Mouse (Mus musculus) limb, embryonic 15.5 days (tissue): ENCODE results near the gene Vmn2r116. TPM values are rescaled to one million over a fixed set of nuclear protein-coding genes. Genes with fewer than 3 reads are reported as not detected.
"Not testable (repeated sequence)": the region's sequence is repeated elsewhere in the genome, so short reads cannot be mapped to it uniquely, and the experiment has no call there.

Experiments used
- ATAC-seq: fragments of 200-750 bp; cut with Nextera tagmentation; 2 replicates; pipeline ENCODE4 v1.8.0; 2017; ENCODE audit warnings: low read depth, moderate TSS enrichment; ENCODE audit not compliant: insufficient number of reproducible peaks, low FRiP score, low TSS enrichment
- H3K27ac ChIP-seq: fragments of 300-500 bp; sonication (generic); 2 replicates; pipeline ENCODE4 v1.5.1; 2015; ENCODE audit warnings: moderate library complexity, mild to moderate bottlenecking, inconsistent platforms
- H3K27me3 ChIP-seq: fragments of 300-500 bp; sonication (generic); 2 replicates; pipeline ENCODE4 v1.6.1; 2015; ENCODE audit warnings: inconsistent platforms
- H3K36me3 ChIP-seq: fragments of 300-500 bp; sonication (generic); 2 replicates; pipeline ENCODE4 v1.6.1; 2015; ENCODE audit warnings: inconsistent platforms
- H3K4me1 ChIP-seq: fragments of 300-500 bp; sonication (generic); 2 replicates; pipeline ENCODE4 v1.6.1; 2015; ENCODE audit warnings: inconsistent platforms
- H3K4me2 ChIP-seq: fragments of 300-500 bp; sonication (generic); 2 replicates; pipeline ENCODE4 v1.6.1; 2015; ENCODE audit warnings: mild to moderate bottlenecking, inconsistent platforms
- H3K4me3 ChIP-seq: fragments of 300-500 bp; sonication (generic); 2 replicates; pipeline ENCODE4 v1.5.1; 2015; ENCODE audit warnings: mild to moderate bottlenecking, inconsistent platforms
- H3K9ac ChIP-seq: fragments of 300-500 bp; sonication (generic); 2 replicates; pipeline ENCODE4 v1.6.1; 2015; ENCODE audit warnings: inconsistent platforms
- H3K9me3 ChIP-seq: fragments of 300-500 bp; sonication (generic); 2 replicates; pipeline ENCODE4 v1.6.1; 2016; ENCODE audit warnings: inconsistent platforms
- WGBS: fragments of 180-500 bp; shearing (Covaris S2); methylation state at CpG from one replicate; pipeline ENCODE4 v1.1.7; 2015; 5-methylcytosine and 5-hydroxymethylcytosine counted together
- polyA plus RNA-seq: library from polyadenylated mRNA; unstranded; fragments of >200 nt; fragmentation: Nextera tagmentation; extraction: Ambion mirVana; gene quantifications from 2 replicates; pipeline ENCODE4 v1.2.1, GENCODE M21; 2015

Gene Vmn2r116
- not detected in 2 replicates for polyA plus RNA-seq

GRCm38 (mm10) chr17:23384304-23384703 lies at the start of gene Vmn2r116:
Gene Vmn2r116, plus strand, starts transcription at chr17:23384604.
- not testable (repeated sequence) for H3K27ac ChIP-seq, H3K27me3 ChIP-seq, H3K9ac ChIP-seq, H3K4me3 ChIP-seq, H3K9me3 ChIP-seq, H3K4me2 ChIP-seq, H3K36me3 ChIP-seq, H3K4me1 ChIP-seq, ATAC-seq

GRCm38 (mm10) chr17:23343441-23343840 lies 41.0 kb upstream of the Vmn2r116 start, which contains the start of gene Vmn2r115:
Gene Vmn2r115, plus strand, starts transcription at chr17:23343741.
- H3K4me1 ChIP-seq, H3K9me3 ChIP-seq, H3K36me3 ChIP-seq, H3K4me2 ChIP-seq, H3K9ac ChIP-seq, H3K4me3 ChIP-seq, ATAC-seq, H3K27ac ChIP-seq, H3K27me3 ChIP-seq: not testable (repeated sequence)
- WGBS: 43% methylated on average over 2 of the region's 2 CpGs

- Histone ChIP-seq H3K27me3 (no peaks in the 10 kb centered on the region), H3K4me1 (no peaks in the 10 kb centered on the region), H3K36me3 (no peaks in the 10 kb centered on the region), H3K9me3 (no peaks in the 10 kb centered on the region), H3K27ac (no peak overlapping the region), H3K4me3 (no peak overlapping the region), H3K4me2 (no peak overlapping the region), H3K9ac (no peak overlapping the region)
- ATAC-seq: no peak
- WGBS: 86% methylated on average over 1 of the region's 1 CpGs
Observed at GRCm38 (mm10) chr17:23351644-23352043, 32.8 kb upstream of the Vmn2r116 start.

- Histone ChIP-seq H3K27ac (no peak overlapping the region), H3K27me3 (no peaks in the 10 kb centered on the region), H3K4me1 (no peaks in the 10 kb centered on the region), H3K36me3 (no peaks in the 10 kb centered on the region), H3K4me3 (no peak overlapping the region), H3K9me3 (peaks cover 4% of the 10 kb centered on the region; the same call in 1 of the 2 replicates), H3K9ac (no peak overlapping the region), H3K4me2 (no peak overlapping the region)
- 80% methylated on average over 6 of the region's 6 CpGs for WGBS
- ATAC-seq: no peak
Observed at GRCm38 (mm10) chr17:23433150-23433679, 48.8 kb downstream of the Vmn2r116 start.

Other genes starting within 250 kb of the Vmn2r116 start
- gene Zfp40, start 191.4 kb upstream of the Vmn2r116 start, polyA plus RNA-seq: 11.6 TPM in 2 replicates
- 0.01 TPM in 1 of 2 replicates, not detected in the other for gene Vmn2r114, start 72.1 kb upstream of the Vmn2r116 start, polyA plus RNA-seq
- not detected in 2 replicates for gene Vmn2r115, start 40.9 kb upstream of the Vmn2r116 start, polyA plus RNA-seq
- not detected in 2 replicates for gene Vmn2r117, start 95.1 kb downstream of the Vmn2r116 start, polyA plus RNA-seq
- gene Zfp213, start 179.6 kb downstream of the Vmn2r116 start, polyA plus RNA-seq: 17.5 and 18.2 TPM in 2 replicates
- 12.4 and 12.9 TPM in 2 replicates for gene Zfp13, start 214.9 kb downstream of the Vmn2r116 start, polyA plus RNA-seq
- gene Zscan10, start 216.3 kb downstream of the Vmn2r116 start, polyA plus RNA-seq: 0.16 and 0.18 TPM in 2 replicates